Mouse (Mus musculus) kidney, postnatal 10 days (tissue): ENCODE data around the gene Zfp408.
A peak's percentile ranks its signal among the peaks of the same experiment; 100 is the strongest.
"Not testable (repeated sequence)": the region's sequence is repeated elsewhere in the genome, so short reads cannot be mapped to it uniquely, and the experiment has no call there.

Source experiments
- DNase-seq: peaks from one replicate; pipeline ENCODE4 v3.0.0; 2021; ENCODE audit warnings: mixed read lengths

The Zfp408 gene

DNA sequence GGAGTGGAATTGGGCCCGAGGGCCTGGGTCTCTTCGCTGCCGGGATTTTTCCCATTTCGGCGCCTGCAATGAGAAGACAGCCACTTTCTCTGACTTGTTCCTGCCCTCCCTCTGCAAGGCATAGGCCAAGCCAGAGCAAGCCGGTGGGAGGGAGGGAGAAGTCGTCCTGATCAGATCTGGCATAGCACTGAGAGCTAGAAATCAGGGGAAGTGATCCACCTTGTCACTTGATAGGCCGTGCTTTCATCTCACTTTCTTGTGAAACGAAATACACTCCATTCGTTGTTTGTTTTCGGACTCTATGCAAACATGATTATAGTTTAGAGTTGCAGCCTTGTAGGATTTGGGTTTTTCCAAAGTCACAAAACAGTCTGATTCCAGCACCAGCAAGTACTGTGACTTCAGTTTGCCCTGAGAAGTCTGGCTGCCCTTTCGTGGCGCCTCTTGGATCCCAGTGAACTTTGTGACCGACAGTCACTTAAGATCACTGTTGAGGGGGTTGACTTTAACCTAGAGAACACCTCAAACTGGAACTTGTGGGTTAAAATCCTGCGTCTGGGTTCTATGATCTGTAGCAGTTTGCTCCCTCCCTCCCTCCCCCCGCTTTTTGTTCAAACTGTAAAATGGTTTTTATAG is 887 bp upstream of the Zfp408 start:
- DNase-seq, result no peak

DNA sequence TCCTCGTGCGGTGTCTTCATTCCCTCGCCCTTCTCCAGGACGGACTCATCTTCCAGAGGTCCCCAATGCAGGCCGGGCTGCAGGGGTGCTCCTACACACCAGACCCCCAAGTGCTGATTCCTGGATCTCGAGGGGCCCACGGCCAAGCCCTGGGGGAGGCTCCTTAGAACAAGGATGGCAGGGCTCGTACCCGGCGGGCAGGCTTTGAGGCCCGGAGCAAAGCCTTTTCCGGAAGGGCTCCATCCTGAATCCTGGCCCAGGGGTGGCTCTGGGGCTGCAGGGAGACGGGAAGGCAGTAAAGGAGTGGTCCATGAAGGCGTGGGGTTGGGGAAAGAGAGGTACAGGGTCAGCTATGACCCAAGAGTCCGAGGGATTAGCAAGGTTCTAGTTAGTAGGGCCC is 439 bp downstream of the Zfp408 start:
- DNase-seq, result peak; percentile 38

DNA sequence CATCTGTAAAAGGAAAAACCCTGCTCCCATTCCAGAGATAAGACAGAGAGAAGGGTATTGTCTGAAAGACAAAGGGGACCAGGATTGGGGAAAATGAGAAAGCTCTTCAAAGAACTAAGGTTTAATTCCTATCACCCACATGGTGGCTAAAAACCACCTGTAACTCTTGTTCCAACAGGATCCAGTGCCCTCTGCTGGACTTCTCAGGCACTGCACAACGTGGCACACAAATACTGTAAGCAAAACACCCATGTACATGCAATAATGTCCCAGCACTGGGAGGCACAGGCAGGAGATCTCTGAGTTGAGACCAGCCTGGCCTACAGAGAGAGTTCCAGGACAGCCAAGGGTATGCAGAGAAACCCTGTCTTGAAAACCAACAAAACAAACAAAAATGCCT is 2.9 kb downstream of the Zfp408 start:
- DNase-seq, result peak; percentile 77

DNA sequence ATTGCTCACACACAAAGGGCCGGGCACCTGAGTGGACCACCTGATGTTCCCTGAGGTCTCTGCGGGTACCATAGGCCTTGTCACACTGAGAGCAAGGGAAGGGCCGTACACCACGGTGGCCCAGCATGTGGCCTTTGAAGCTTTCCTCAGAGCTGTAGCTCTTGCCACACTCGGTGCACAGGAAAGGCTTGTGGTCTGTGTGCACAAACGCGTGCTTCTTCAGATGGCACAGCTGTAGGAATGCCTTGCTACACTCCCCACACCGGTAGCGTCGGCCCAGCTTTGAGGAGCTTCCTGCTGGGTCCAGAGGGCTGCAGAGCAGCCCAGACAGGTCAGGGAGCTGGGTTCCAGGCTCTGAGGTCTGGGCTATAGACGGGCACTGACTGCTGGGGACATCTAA is 3.8 kb downstream of the Zfp408 start:
- DNase-seq, result no peak

DNA sequence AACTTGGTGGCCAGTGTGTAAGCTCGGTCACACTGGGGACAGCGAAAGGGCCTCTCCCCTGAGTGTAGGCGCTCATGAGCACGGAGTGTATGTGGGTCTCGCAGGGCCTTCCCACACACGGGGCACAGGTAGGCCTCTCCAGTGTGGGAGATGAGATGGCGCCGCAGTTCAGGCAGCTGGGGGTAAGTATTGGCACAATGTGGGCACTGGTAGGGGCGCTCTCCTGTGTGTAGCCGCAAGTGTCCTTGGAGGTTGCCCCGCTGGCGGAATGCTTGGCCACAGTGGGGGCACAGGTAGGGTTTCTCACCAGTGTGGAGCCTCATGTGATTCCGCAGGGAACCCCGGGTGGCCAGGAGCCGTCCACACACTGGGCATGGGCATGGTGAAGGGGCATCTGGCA is 4.2 kb downstream of the Zfp408 start:
- no peak for DNase-seq

DNA sequence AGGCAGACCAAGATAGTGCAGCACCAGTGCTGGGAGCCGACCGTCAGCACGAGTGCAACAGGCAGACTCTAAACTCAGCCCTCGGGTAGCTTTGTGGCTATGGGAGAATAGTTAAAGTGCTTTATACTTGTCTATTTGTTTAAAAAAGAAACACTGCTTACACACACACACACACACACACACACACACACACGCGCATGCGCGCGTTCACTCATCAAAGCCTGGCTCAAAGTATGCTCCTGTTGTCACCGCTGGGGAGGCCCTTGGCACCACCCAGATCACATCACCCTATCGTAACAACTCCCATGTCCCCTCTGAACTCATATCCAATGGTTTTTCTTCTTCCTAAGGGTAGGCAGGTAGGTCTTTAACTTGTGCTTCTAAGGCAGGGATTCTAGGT is 5.6 kb downstream of the Zfp408 start:
- DNase-seq, result no peak

GRCm38 (mm10) chr2:91642825-91643415 is 6.7 kb downstream of the Zfp408 start:
- DNase-seq, result no peak

- DNase-seq, result no peak
Observed at GRCm38 (mm10) chr2:91638931-91639330, 10.7 kb downstream of the Zfp408 start.

DNA sequence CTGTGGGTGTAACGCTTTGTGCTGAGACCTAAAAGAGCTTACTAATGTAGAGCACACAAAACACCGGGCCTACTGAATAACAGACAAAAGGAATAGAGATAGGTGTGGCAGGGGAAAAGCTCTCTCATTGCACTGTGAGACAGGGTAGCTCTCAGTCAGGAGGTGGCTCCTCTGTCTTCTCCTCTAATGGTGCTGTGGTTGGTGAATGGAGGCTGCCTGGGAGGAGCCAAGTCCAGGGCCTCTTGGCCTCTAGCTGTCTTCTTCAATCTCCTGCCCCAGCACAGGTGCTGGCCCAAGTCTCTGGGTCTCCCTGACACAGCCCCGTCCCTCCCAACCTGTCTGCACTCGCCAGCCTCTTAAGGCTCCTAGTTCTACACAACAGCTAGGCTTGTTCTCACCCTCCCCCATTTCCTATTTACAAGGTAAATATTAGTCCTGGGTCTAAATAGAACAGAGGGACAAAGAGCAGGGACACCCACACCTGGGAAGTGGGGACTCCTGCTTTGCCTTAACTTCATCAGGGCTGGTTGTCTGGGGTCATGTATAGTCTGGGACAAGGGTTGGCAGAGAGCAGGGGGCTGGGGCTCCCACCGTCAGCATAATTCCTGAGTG is 12.8 kb downstream of the Zfp408 start:
- DNase-seq, result no peak

GRCm38 (mm10) chr2:91636229-91636628 is 13.4 kb downstream of the Zfp408 start, which contains the start of gene F2:
Gene F2, minus strand, starts transcription at chr2:91636414.
- no peak for DNase-seq

GRCm38 (mm10) chr2:91635486-91635885 is 14.1 kb downstream of the Zfp408 start:
- no peak for DNase-seq

DNA sequence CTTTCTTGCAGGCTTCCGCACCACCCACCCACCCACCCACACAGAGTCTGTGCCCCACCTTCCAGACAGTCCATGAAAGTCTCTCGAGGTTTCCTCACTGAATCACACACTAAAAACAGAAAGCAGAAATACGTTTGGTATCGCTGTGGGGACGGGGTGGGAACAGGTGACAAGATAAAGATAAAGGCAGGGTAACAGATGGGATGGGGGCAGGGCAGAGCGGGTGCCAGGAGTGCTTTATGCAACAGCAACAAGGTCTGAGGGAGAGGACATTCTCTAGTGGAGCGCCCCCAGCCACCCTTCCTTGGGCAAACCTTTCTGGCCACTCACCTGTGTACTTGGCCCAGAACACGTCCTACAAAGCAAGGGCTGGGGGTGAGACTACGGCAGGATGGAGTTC is 14.8 kb downstream of the Zfp408 start:
- no peak for DNase-seq

DNA sequence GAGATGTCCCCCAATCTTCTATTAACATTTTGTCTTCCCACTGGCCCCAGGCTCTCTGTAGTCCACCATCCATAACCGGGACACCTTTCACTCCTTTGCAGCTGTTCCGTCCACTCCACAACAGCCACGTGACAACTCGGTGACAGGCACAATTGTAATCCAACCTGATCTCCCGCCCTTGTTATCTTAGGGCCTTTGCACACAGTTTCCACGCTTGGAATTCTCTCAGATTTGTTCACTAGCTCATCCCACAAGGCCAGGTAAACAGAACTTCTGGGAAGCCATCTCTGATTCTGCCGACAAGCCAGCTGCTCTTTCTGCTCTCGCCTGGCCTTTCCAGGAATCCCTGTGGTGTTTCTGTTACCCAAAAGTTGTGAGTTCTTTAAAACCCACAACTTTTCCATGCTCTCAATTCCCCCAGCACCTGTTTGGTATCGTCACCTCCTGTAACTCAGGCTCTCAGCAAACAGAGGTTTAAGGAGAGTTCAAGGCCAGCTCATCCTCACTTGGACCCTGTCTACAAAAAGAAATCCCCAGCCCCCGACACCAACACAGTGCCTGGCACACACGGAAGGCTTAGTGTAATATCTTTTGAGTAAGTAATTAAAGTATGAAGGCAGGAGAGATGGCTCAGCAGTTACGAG is 16.1 kb downstream of the Zfp408 start:
- DNase-seq, result no peak

GRCm38 (mm10) chr2:91632316-91632715 is 17.3 kb downstream of the Zfp408 start:
- DNase-seq, result no peak

DNA sequence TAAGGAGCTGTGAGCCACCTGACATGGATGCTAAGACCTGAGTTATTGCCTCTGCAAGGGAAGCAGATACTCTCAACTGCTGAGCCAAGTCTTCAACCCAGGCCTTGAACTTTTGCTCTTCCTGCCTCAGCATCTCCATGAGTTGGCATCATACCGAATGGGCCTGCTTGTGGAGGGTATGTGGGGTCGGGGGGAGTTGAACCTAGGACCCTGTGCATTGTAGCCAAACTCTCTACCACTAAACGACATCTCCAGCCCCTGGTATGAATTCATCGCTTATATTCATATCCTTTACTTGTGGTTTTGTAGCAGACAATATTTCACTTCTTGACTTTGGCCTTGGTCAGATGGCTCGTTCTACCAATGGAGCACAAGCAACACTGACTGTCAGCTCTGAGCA is 17.8 kb downstream of the Zfp408 start:
- no peak for DNase-seq

DNA sequence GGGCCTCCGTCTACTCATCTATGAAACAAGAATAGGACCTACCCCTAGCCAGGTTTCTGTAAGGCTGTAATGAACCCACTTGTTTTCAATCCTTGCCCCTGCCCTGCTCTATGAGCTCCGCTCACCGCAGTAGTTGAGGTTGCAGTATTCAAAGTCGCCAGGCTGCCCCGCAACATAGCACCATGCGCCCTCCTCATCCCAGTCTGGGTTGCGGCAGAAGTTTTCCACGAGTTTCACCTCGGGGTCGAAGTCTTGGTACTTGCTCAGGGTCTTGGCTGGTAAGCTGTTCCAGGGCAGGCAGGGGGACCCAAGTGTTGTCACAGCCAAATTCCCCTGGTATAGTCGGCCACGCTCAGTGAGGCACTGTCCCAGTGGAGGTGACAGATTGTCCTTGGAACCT is 19.2 kb downstream of the Zfp408 start:
- DNase-seq, result no peak

DNA sequence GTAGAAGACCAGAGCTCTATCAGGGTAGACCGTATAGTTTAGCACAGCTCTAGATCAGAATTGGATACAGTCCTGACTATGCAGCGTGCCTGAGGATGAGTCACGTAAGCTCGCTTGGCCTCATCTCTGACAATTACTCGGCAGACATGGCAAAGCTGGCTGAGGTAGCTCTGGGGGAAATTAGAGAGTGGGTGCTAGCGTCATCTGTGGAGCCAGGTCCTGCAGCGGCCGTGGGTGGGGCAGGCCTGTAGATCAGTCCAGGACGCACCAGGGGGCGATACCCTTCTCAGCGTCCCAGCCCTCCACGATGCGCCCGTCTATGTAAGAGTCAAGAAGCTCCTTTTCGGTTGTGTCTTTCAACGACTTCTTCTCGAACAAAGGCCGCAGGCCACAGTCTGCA is 19.9 kb downstream of the Zfp408 start:
- DNase-seq, result no peak

DNA sequence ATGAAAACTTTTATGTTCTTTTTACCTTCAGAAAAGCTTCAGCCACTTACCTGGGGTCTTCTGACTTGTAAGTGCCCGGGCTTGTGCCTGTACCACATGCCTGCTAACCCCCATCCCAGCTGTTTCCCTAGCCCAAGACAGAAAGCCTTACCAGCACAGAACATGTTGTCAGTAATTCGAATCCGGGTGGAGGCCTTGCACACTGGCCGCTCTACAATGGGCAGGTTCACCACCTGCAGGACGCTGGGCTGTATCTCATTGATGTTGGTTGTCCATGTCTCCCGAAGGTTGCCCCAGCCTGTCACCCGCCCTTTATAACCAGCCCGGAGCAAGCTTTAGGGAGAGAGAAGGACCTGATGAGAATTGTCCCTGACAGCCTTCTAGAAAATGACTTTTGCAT is 21.4 kb downstream of the Zfp408 start:
- no peak for DNase-seq

- DNase-seq, result no peak
Observed at GRCm38 (mm10) chr2:91627486-91627885, 22.1 kb downstream of the Zfp408 start.

- not testable (repeated sequence) for DNase-seq
Observed at GRCm38 (mm10) chr2:91623366-91623765, 26.2 kb downstream of the Zfp408 start.

GRCm38 (mm10) chr2:91622356-91622755 is 27.2 kb downstream of the Zfp408 start:
- DNase-seq, result no peak

- DNase-seq, result not testable (repeated sequence)
Observed at GRCm38 (mm10) chr2:91609370-91609769, 40.2 kb downstream of the Zfp408 start.

GRCm38 (mm10) chr2:91602389-91602788 is 47.2 kb downstream of the Zfp408 start:
- no peak for DNase-seq

- no peak for DNase-seq
Observed at GRCm38 (mm10) chr2:91600475-91600874, 49.1 kb downstream of the Zfp408 start.
